Mouse (Mus musculus): ENCODE data around the gene Nudcd3. TPM values are rescaled to one million over a fixed set of nuclear protein-coding genes. Genes with fewer than 3 reads are reported as not detected.

The Nudcd3 gene
- total RNA-seq (2012; rRNA removed), result 29.8 and 33.3 TPM in 2 replicates
- 10 to 100 TPM in 1 of 2 experiments, not detected in 1; 50.5 TPM for polyA plus RNA-seq (2012; ENCODE audit: insufficient read depth in 1 of 2, insufficient read length in 2 of 2, low read depth in 1 of 2, low replicate concordance in 2 of 2, missing spikeins in 1 of 2)

DNA sequence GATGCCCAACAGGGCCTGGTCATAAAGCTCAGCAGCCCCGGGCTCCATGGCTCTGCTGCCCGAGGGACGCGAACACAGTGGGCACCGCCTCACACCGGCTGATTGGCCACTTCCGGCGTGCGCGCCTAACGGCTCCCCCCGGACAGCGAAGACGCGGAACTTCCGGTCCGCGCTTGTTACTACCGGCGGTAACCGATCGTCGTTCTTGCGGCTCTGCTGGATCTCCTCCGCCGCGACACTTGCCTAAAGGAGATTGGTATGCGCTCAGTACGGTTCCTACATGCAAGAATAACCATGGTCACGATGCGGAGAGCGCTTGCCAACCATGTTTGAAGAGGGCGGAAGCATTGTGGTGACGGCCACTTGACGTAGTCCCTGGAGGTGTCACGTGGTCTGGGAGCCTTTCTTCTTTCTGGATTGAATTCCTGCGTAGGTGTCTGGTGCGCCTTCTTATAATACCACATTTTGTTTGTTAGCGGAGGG, at the start of gene Nudcd3:
Gene Nudcd3, minus strand, starts transcription at position 329 of the 483 bp plus-strand sequence.
- Histone ChIP-seq H3K4me3 (ENCODE audit: control insufficient read depth in 1 of 2, insufficient read depth in 1 of 2, low read depth in 2 of 2, low read length in 2 of 2) (peak within 1 kb of the TSS; percentile 58 to 92), H3K4me1 (ENCODE audit: control insufficient read depth in 1 of 2, insufficient read depth in 2 of 2, low read length in 2 of 2) (peaks cover 9 to 23% of the 10 kb centered on the region in 2 experiments), H3K27me3 (ENCODE audit: control insufficient read depth in 1 of 2, insufficient read depth in 2 of 2, low read length in 2 of 2) (peaks cover 0 to 3% of the 10 kb centered on the region in 2 experiments; a peak in 3 of 4 replicates), H3K27ac (ENCODE audit: control insufficient read depth, low read depth, low read length) (peak within 1 kb of the TSS; percentile 97), H3K36me3 (ENCODE audit: control insufficient read depth in 1 of 2, insufficient read depth in 2 of 2, low read length in 2 of 2) (peaks cover 0 to 20% of the 10 kb centered on the region in 2 experiments; a peak in 2 of 4 replicates), H3K9me3 (replicated peaks; ENCODE audit: insufficient read depth, low read length) (no peaks in the 10 kb centered on the region), H3K9ac (ENCODE audit: control insufficient read depth, low read depth, low read length, poor library complexity, severe bottlenecking) (peak within 1 kb of the TSS; percentile 91), H3K79me2 (ENCODE audit: control insufficient read depth, insufficient read depth, low read length, poor library complexity) (peaks cover 43% of the 10 kb centered on the region)
- peak; percentile 97 for DNase-seq (ENCODE audit: low read depth, low spot score)
- TF ChIP-seq USF1 (IDR thresholded peaks at IDR 0.05; ENCODE audit: low read depth, low read length), result peak; percentile 99
- TF ChIP-seq NELFE (IDR thresholded peaks at IDR 0.05; ENCODE audit: low read depth, low read length), result peak; percentile 79
- TF ChIP-seq MAFK (IDR thresholded peaks at IDR 0.05; ENCODE audit: borderline replicate concordance, low read depth, low read length), result no peak
- TF ChIP-seq POLR2AphosphoS2 (IDR thresholded peaks at IDR 0.05; ENCODE audit: low read length), result peak; percentile 83
- TF ChIP-seq TCF12 (IDR thresholded peaks at IDR 0.05; ENCODE audit: low read depth, low read length), result peak; percentile 70
- TF ChIP-seq MAX (IDR thresholded peaks at IDR 0.05; ENCODE audit: low read length), result peak; percentile 98
- TF ChIP-seq GATA1 (IDR thresholded peaks at IDR 0.05; ENCODE audit: low read depth, low read length), result peak; percentile 15; the same call in 1 of the 2 replicates
- TF ChIP-seq RCOR1 (IDR thresholded peaks at IDR 0.05; ENCODE audit: low read depth, low read length), result no peak; the same call in 1 of the 2 replicates
- peak; percentile 97 for TF ChIP-seq SIN3A (IDR thresholded peaks at IDR 0.05; ENCODE audit: low read length)
- TF ChIP-seq KAT2A (conservative IDR thresholded peaks at IDR 0.05; ENCODE audit: low read depth, low read length), result peak; percentile 76; the same call in 1 of the 2 replicates
- TF ChIP-seq TBP (IDR thresholded peaks at IDR 0.05; ENCODE audit: low read depth, low read length), result peak; percentile 84; the same call in 1 of the 2 replicates
- TF ChIP-seq NRF1 (IDR thresholded peaks at IDR 0.05; ENCODE audit: insufficient read depth, low read depth, low read length, poor library complexity, severe bottlenecking), result 0 out of 2 replicates have a peak, but pooled peaks have one; percentile 33
- TF ChIP-seq MYC (IDR thresholded peaks at IDR 0.05; ENCODE audit: low read depth, low read length), result peak; percentile 31; the same call in 1 of the 2 replicates
- peak; percentile 94 for TF ChIP-seq HCFC1 (IDR thresholded peaks at IDR 0.05; ENCODE audit: low read depth, low read length)
- TF ChIP-seq ELF1 (IDR thresholded peaks at IDR 0.05; ENCODE audit: low read depth, low read length), result peak; percentile 96; the same call in 1 of the 2 replicates
- peak; percentile 54 to 89; a peak in 3 of 4 replicates for TF ChIP-seq POLR2A (IDR thresholded peaks at IDR 0.05; ENCODE audit: control insufficient read depth in 1 of 2, insufficient read depth in 1 of 2, low read depth in 1 of 2, low read length in 2 of 2, poor library complexity in 1 of 2)
- peak; percentile 65; the same call in 1 of the 2 replicates for TF ChIP-seq ETS1 (IDR thresholded peaks at IDR 0.05; ENCODE audit: low read depth, low read length)
- no peak for TF ChIP-seq ZMIZ1 (IDR thresholded peaks at IDR 0.05; ENCODE audit: low read depth, low read length)
- TF ChIP-seq USF2 (IDR thresholded peaks at IDR 0.05; ENCODE audit: borderline replicate concordance in 1 of 2, insufficient read depth in 1 of 2, low read depth in 1 of 2, low read length in 2 of 2), result peak; percentile 83 to 92
- TF ChIP-seq SMC3 (IDR thresholded peaks at IDR 0.05; ENCODE audit: low read depth, low read length), result no peak
- peak; percentile 82 for TF ChIP-seq MYB (IDR thresholded peaks at IDR 0.05; ENCODE audit: low read depth, low read length)
- no peak; the same call in 1 of the 2 replicates for TF ChIP-seq UBTF (IDR thresholded peaks at IDR 0.05; ENCODE audit: borderline replicate concordance, insufficient read depth, low read depth, low read length)
- TF ChIP-seq MXI1 (IDR thresholded peaks at IDR 0.05; ENCODE audit: low read depth, low read length), result peak; percentile 91
- TF ChIP-seq CTCF (IDR thresholded peaks at IDR 0.05 in 2 of 3, conservative IDR thresholded peaks at IDR 0.05 in 1 of 3; ENCODE audit: control insufficient read depth in 1 of 3, insufficient read depth in 1 of 3, low read depth in 2 of 3, low read length in 3 of 3, poor library complexity in 1 of 3, severe bottlenecking in 1 of 3), result peak in 1 of 3 experiments; percentile 10; a peak in 1 of 6 replicates
- no peak for TF ChIP-seq MAZ (IDR thresholded peaks at IDR 0.05; ENCODE audit: low read depth, low read length)

Measured in MEL (cell line).